Comparison of ENCODE assay signal across 29 mouse cellular contexts in genomic region chr19:14752646-14753045, GRCm38 (mm10).
"Had no signal": no experiment of that assay in that cellular context is flagged by ENCODE, and none has a peak within 500 bp of the region (broad histone marks: within the 10 kb centered on the region; RNA-seq: fewer than 3 reads in every experiment).

No protein-coding gene starts in this region.

- H3K27ac ChIP-seq: embryonic facial prominence, embryonic 10.5 days; embryonic facial prominence, embryonic 12.5 days; embryonic facial prominence, embryonic 13.5 days; embryonic facial prominence, embryonic 15.5 days; forebrain, embryonic 10.5 days; forebrain, embryonic 12.5 days; forebrain, embryonic 13.5 days; forebrain, embryonic 15.5 days; gastrocnemius, adult 2 months; heart, adult 2 months had no signal

- ATAC-seq: forebrain, embryonic 13.5 days; forebrain, embryonic 14.5 days; forebrain, embryonic 15.5 days; forebrain, embryonic 16.5 days; forebrain, postnatal 0 days had no signal

- H3K9ac ChIP-seq: embryonic facial prominence, embryonic 12.5 days; embryonic facial prominence, embryonic 13.5 days; embryonic facial prominence, embryonic 15.5 days; forebrain, embryonic 12.5 days; forebrain, embryonic 13.5 days; forebrain, embryonic 15.5 days; forebrain, postnatal 0 days had no signal

- H3K4me3 ChIP-seq: embryonic facial prominence, embryonic 10.5 days; embryonic facial prominence, embryonic 12.5 days; embryonic facial prominence, embryonic 13.5 days; embryonic facial prominence, embryonic 15.5 days; erythroblast, embryonic 14.5 days; forebrain, embryonic 10.5 days; forebrain, embryonic 12.5 days; forebrain, embryonic 13.5 days; forebrain, embryonic 15.5 days; gastrocnemius, adult 2 months; heart, adult 2 months had no signal

- DNase-seq: cerebellum, adult 2 months; cerebellum, adult 8-10 months; cerebellum, adult 9-10 months; cerebellum, adult 9-11 months; cerebellum, postnatal 10 days; cerebellum, postnatal 14 days; cerebellum, postnatal 25 days; cerebellum, postnatal 36 days; embryo, embryonic 11 days; forebrain, postnatal 0 days; gastrocnemius, adult 2 months; gastrocnemius, postnatal 10 days; gastrocnemius, postnatal 14 days; gastrocnemius, postnatal 25 days; gastrocnemius, postnatal 36 days; heart, adult 11 months; heart, adult 18-20 months; heart, adult 2 months had no signal

- H3K9me3 ChIP-seq: embryonic facial prominence, embryonic 10.5 days; embryonic facial prominence, embryonic 12.5 days; embryonic facial prominence, embryonic 13.5 days; embryonic facial prominence, embryonic 15.5 days; forebrain, embryonic 10.5 days; forebrain, embryonic 12.5 days; forebrain, embryonic 13.5 days; forebrain, embryonic 15.5 days had no signal

- H3K4me2 ChIP-seq: embryonic facial prominence, embryonic 12.5 days; embryonic facial prominence, embryonic 13.5 days; embryonic facial prominence, embryonic 15.5 days; forebrain, embryonic 12.5 days; forebrain, embryonic 13.5 days; forebrain, embryonic 15.5 days had no signal

- H3K36me3 ChIP-seq: embryonic facial prominence, embryonic 10.5 days; embryonic facial prominence, embryonic 12.5 days; embryonic facial prominence, embryonic 13.5 days; embryonic facial prominence, embryonic 15.5 days; forebrain, embryonic 10.5 days; forebrain, embryonic 12.5 days; forebrain, embryonic 15.5 days had no signal

- H3K4me1 ChIP-seq: embryonic facial prominence, embryonic 10.5 days; embryonic facial prominence, embryonic 12.5 days; embryonic facial prominence, embryonic 13.5 days; embryonic facial prominence, embryonic 15.5 days; forebrain, embryonic 12.5 days; forebrain, embryonic 13.5 days; forebrain, embryonic 15.5 days had no signal

- H3K27me3 ChIP-seq: embryonic facial prominence, embryonic 12.5 days; embryonic facial prominence, embryonic 13.5 days; embryonic facial prominence, embryonic 15.5 days; forebrain, embryonic 13.5 days; forebrain, embryonic 15.5 days had no signal
